8 mouse cellular contexts compared by ENCODE assay signal in the genomic region with DNA sequence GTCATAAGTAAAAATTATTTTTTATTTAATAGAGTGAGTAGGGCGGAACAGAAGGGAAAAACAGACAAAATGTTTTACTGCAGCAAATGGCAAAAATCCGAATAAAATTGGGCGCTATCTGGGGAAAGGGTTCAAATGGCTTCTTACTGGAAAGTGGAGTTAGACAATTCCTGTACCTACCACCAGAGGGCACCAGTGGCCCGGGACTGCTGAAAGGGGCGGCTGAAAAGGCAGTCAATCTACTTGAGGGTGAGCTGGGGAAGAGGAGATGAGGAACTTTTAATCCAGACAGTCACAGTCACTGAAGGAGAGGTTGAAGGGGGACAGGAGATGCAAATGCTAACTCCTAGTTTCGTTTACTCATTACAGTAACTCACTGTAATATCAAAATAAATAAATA. TPM values are rescaled to one million over a fixed set of nuclear protein-coding genes. Genes with fewer than 3 reads are reported as not detected.
DNase-seq lines count a peak whose midpoint lies in the region; ATAC-seq and TF ChIP-seq lines count a peak whose summit lies in the region.

No protein-coding gene starts in this region.

- H3K4me1 ChIP-seq in kidney, embryonic 14.5 days (ENCODE audit: control insufficient read depth, insufficient read depth, low read length): no peaks in the 10 kb centered on the region
- H3K4me1 ChIP-seq in cortical plate, adult 2 months (ENCODE audit: control insufficient read depth, insufficient read depth, low read length): no peaks in the 10 kb centered on the region
- H3K4me1 ChIP-seq in liver, adult 2 months (ENCODE audit: control insufficient read depth, insufficient read depth, low read length): peaks cover 3% of the 10 kb centered on the region; the same call in 1 of the 2 replicates

- intact Hi-C loops in heart, postnatal 36 days (cut with DNase I): loop anchor here (2.0 to 10.0 kb wide), 5 partner anchors 22 to 1900 kb away; a partner anchor contains a TSS

- no peak overlapping the region for H3K27ac ChIP-seq in kidney, embryonic 14.5 days (ENCODE audit: low read depth, low read length)
- no peak overlapping the region for H3K27ac ChIP-seq in cortical plate, adult 2 months (ENCODE audit: insufficient read depth, low read length)
- no peak overlapping the region for H3K27ac ChIP-seq in liver, adult 2 months (replicated peaks; ENCODE audit: insufficient read depth, low read depth, low read length)

- peak; percentile 66 for DNase-seq in kidney, adult 18-20 months
- DNase-seq in heart, postnatal 36 days: peak; percentile 70 to 77
- DNase-seq in liver, adult 2 months (ENCODE audit: extremely low read depth, low read depth, low spot score): peak; percentile 34
- DNase-seq in retina, embryonic 14.5 days (ENCODE audit: low spot score): peak; percentile 84
- peak; percentile 70 to 77 for DNase-seq in thymus, postnatal 36 days

- TF ChIP-seq CTCF in cortical plate, adult 2 months (IDR thresholded peaks at IDR 0.05; ENCODE audit: extremely low read depth, insufficient read depth, low read length): peak; percentile 82
- peak; percentile 91 for TF ChIP-seq CTCF in liver, adult 2 months (IDR thresholded peaks at IDR 0.05; ENCODE audit: low read depth, low read length)

- H3K27me3 ChIP-seq in kidney, embryonic 14.5 days (ENCODE audit: control insufficient read depth, insufficient read depth, low read length): no peaks in the 10 kb centered on the region
- H3K27me3 ChIP-seq in liver, adult 2 months (ENCODE audit: control insufficient read depth, insufficient read depth, low read length): no peaks in the 10 kb centered on the region

- H3K9ac ChIP-seq in kidney, embryonic 14.5 days (ENCODE audit: low read depth, low read length): no peak overlapping the region
- H3K9ac ChIP-seq in liver, adult 2 months (ENCODE audit: low read depth, low read length): no peak overlapping the region

- no peak for ATAC-seq in kidney, embryonic 14.5 days (ENCODE audit: low FRiP score, low TSS enrichment)
- peak; percentile 20 for ATAC-seq in activated CD4-positive, CD25-positive, alpha-beta regulatory T cell, adult 4 months

- peaks cover 15% of the 10 kb centered on the region; the same call in 1 of the 2 replicates for H3K79me2 ChIP-seq in liver, adult 2 months (ENCODE audit: control insufficient read depth, insufficient read depth, low read length)

- TF ChIP-seq POLR2A in cortical plate, adult 2 months (IDR thresholded peaks at IDR 0.05; ENCODE audit: extremely low read depth, insufficient read depth, low read length): no peak
- TF ChIP-seq POLR2A in liver, adult 2 months (IDR thresholded peaks at IDR 0.05; ENCODE audit: extremely low read depth, insufficient read depth, low read length): no peak

- no peak overlapping the region for H3K4me3 ChIP-seq in kidney, embryonic 14.5 days (ENCODE audit: low read length)
- H3K4me3 ChIP-seq in cortical plate, adult 2 months (ENCODE audit: insufficient read depth, low read length): no peak overlapping the region
- H3K4me3 ChIP-seq in liver, adult 2 months (ENCODE audit: insufficient read depth, low read depth, low read length): no peak overlapping the region

- peaks cover under 1% of the 10 kb centered on the region for H3K9me3 ChIP-seq in kidney, embryonic 14.5 days (ENCODE audit: control insufficient read depth, low read length)

- H3K36me3 ChIP-seq in kidney, embryonic 14.5 days (ENCODE audit: control insufficient read depth, insufficient read depth, low read length): no peaks in the 10 kb centered on the region
- no peaks in the 10 kb centered on the region for H3K36me3 ChIP-seq in liver, adult 2 months (ENCODE audit: control insufficient read depth, insufficient read depth, low read length)

- 43% methylated on average over 6 of the region's 6 CpGs for WGBS in kidney, embryonic 14.5 days
- WGBS in liver, adult 2 months: 33% methylated on average over 6 of the region's 6 CpGs

- H3K4me2 ChIP-seq in kidney, embryonic 14.5 days (replicated peaks; ENCODE audit: low read depth, low read length): no peak overlapping the region

RNA-seq across cellular contexts. Expression of a gene that starts 4.6 kb away (rescaled TPM):
- polyA plus RNA-seq in kidney, embryonic 14.5 days (2014; fragmentation: Nextera tagmentation; extraction: Ambion mirVana): 96.9 and 101 TPM in 2 replicates
- polyA plus RNA-seq in activated CD4-positive, CD25-positive, alpha-beta regulatory T cell, adult 4 months (2017; shearing (Covaris generic)): 10 to 100 TPM; 22.9 to 24.4 TPM
- 69.4 and 71.1 TPM in 2 replicates for polyA plus RNA-seq in cortical plate, adult 2 months (2012; rRNA removed)
- total RNA-seq in heart, postnatal 36 days (2021): 100 to 1,000 TPM; 138 to 145 TPM
- 55.0 and 58.8 TPM in 2 replicates for total RNA-seq in liver, adult 2 months (2014; rRNA removed)
- polyA plus RNA-seq in liver, adult 2 months (2012; rRNA removed): 70.1 and 74.1 TPM in 2 replicates

Comparison
In these comparisons a context has a peak if more than half of its experiments do, and no peak if none do; other contexts are left out.
1. DNase-seq: peak in every context shown above with its lines; median percentile 84 in retina, embryonic 14.5 days; 74 in heart, postnatal 36 days; 74 in thymus, postnatal 36 days; 66 in kidney, adult 18-20 months; 34 in liver, adult 2 months.